In genomic region chr3:105453214-105453950, GRCm38 (mm10) we compare ENCODE assay signal across 8 mouse cellular contexts. TPM values are rescaled to one million over a fixed set of nuclear protein-coding genes. Genes with fewer than 3 reads are reported as not detected.
A peak's percentile ranks its signal among the peaks of the same experiment; 100 is the strongest.
DNase-seq lines count a peak whose midpoint lies in the region; ATAC-seq and TF ChIP-seq lines count a peak whose summit lies in the region.

No protein-coding gene starts in this region.

- ATAC-seq in embryonic facial prominence, embryonic 11.5 days (replicated peaks; ENCODE audit: insufficient number of reproducible peaks, low FRiP score, low TSS enrichment, low read depth): no peak
- no peak for ATAC-seq in hindbrain, embryonic 13.5 days (ENCODE audit: low FRiP score)
- no peak for ATAC-seq in midbrain, embryonic 14.5 days (ENCODE audit: low FRiP score, low TSS enrichment)

- H3K27ac ChIP-seq in kidney, adult 2 months (ENCODE audit: insufficient read depth, low read depth, low read length): no peak overlapping the region
- H3K27ac ChIP-seq in embryonic facial prominence, embryonic 11.5 days (replicated peaks; ENCODE audit: low read depth, low read length): no peak overlapping the region
- peak overlapping the region; percentile 87 for H3K27ac ChIP-seq in hindbrain, embryonic 13.5 days
- H3K27ac ChIP-seq in midbrain, embryonic 14.5 days (replicated peaks; ENCODE audit: low read depth, low read length): peak overlapping the region; percentile 85; the same call in 1 of the 2 replicates

- no peaks in the 10 kb centered on the region for H3K4me1 ChIP-seq in kidney, adult 2 months (ENCODE audit: control insufficient read depth, insufficient read depth, low read length)
- H3K4me1 ChIP-seq in embryonic facial prominence, embryonic 11.5 days (ENCODE audit: control insufficient read depth, insufficient read depth, low read length): peaks cover 3% of the 10 kb centered on the region
- peaks cover 47% of the 10 kb centered on the region for H3K4me1 ChIP-seq in hindbrain, embryonic 13.5 days (replicated peaks)
- H3K4me1 ChIP-seq in midbrain, embryonic 14.5 days (ENCODE audit: control insufficient read depth, insufficient read depth, low read length): peaks cover 23% of the 10 kb centered on the region; the same call in 1 of the 2 replicates

- no peak overlapping the region; the same call in 1 of the 2 replicates for H3K9ac ChIP-seq in embryonic facial prominence, embryonic 11.5 days (replicated peaks; ENCODE audit: low read length)
- peak overlapping the region; percentile 87 for H3K9ac ChIP-seq in hindbrain, embryonic 13.5 days
- peak overlapping the region; percentile 85; the same call in 1 of the 2 replicates for H3K9ac ChIP-seq in midbrain, embryonic 14.5 days (replicated peaks; ENCODE audit: low read length)

- H3K27me3 ChIP-seq in kidney, adult 2 months (replicated peaks; ENCODE audit: control insufficient read depth, insufficient read depth, low read length): peaks cover 1% of the 10 kb centered on the region
- H3K27me3 ChIP-seq in embryonic facial prominence, embryonic 11.5 days (ENCODE audit: control insufficient read depth, insufficient read depth, low read length): peaks cover 36% of the 10 kb centered on the region
- peaks cover 34% of the 10 kb centered on the region for H3K27me3 ChIP-seq in hindbrain, embryonic 13.5 days
- no peaks in the 10 kb centered on the region; the same call in 1 of the 2 replicates for H3K27me3 ChIP-seq in midbrain, embryonic 14.5 days (ENCODE audit: control insufficient read depth, insufficient read depth, low read length)

- H3K36me3 ChIP-seq in kidney, adult 2 months (ENCODE audit: control insufficient read depth, insufficient read depth, low read length): no peaks in the 10 kb centered on the region
- H3K36me3 ChIP-seq in embryonic facial prominence, embryonic 11.5 days (replicated peaks; ENCODE audit: control insufficient read depth, insufficient read depth, low read depth, low read length): no peaks in the 10 kb centered on the region
- no peaks in the 10 kb centered on the region for H3K36me3 ChIP-seq in hindbrain, embryonic 13.5 days
- H3K36me3 ChIP-seq in midbrain, embryonic 14.5 days (ENCODE audit: control insufficient read depth, insufficient read depth, low read length): no peaks in the 10 kb centered on the region

- DNase-seq in kidney, adult 2 months: no peak
- no peak for DNase-seq in kidney, postnatal 14 days
- peak; percentile 14 for DNase-seq in embryonic facial prominence, embryonic 11.5 days (ENCODE audit: low spot score)
- peak; percentile 62 for DNase-seq in midbrain, embryonic 14.5 days
- DNase-seq in layer of hippocampus, adult 18-20 months (ENCODE audit: low spot score in 2 of 2): no peak
- DNase-seq in left cerebral cortex, adult 11 months (ENCODE audit: low spot score): no peak
- DNase-seq in thymus, postnatal 14 days: no peak

- TF ChIP-seq POLR2A in kidney, adult 2 months (IDR thresholded peaks at IDR 0.05; ENCODE audit: low read depth, low read length): no peak

- no peak for TF ChIP-seq CTCF in kidney, adult 2 months (conservative IDR thresholded peaks at IDR 0.05; ENCODE audit: insufficient read depth, insufficient read length, low read depth, low read length)

- peak overlapping the region; percentile 100 for H3K4me2 ChIP-seq in embryonic facial prominence, embryonic 11.5 days (ENCODE audit: low read depth, low read length)
- H3K4me2 ChIP-seq in hindbrain, embryonic 13.5 days: peak overlapping the region; percentile 96
- peak overlapping the region; percentile 94 for H3K4me2 ChIP-seq in midbrain, embryonic 14.5 days (ENCODE audit: low read length)

- 5% methylated on average over 19 of the region's 19 CpGs for WGBS in kidney, adult 2 months
- 2% methylated on average over 19 of the region's 19 CpGs for WGBS in embryonic facial prominence, embryonic 11.5 days
- 2% methylated on average over 19 of the region's 19 CpGs for WGBS in hindbrain, embryonic 13.5 days
- 1% methylated on average over 19 of the region's 19 CpGs for WGBS in midbrain, embryonic 14.5 days

- H3K9me3 ChIP-seq in embryonic facial prominence, embryonic 11.5 days (replicated peaks; ENCODE audit: control insufficient read depth, low read length): no peaks in the 10 kb centered on the region
- no peaks in the 10 kb centered on the region for H3K9me3 ChIP-seq in hindbrain, embryonic 13.5 days
- no peaks in the 10 kb centered on the region for H3K9me3 ChIP-seq in midbrain, embryonic 14.5 days (ENCODE audit: control insufficient read depth, low read length)

- peak overlapping the region; percentile 55 for H3K4me3 ChIP-seq in kidney, adult 2 months (ENCODE audit: insufficient read depth, low read depth, low read length)
- H3K4me3 ChIP-seq in embryonic facial prominence, embryonic 11.5 days (ENCODE audit: low read depth, low read length): peak overlapping the region; percentile 55
- H3K4me3 ChIP-seq in hindbrain, embryonic 13.5 days: peak overlapping the region; percentile 79
- H3K4me3 ChIP-seq in midbrain, embryonic 14.5 days (replicated peaks; ENCODE audit: low read depth, low read length): peak overlapping the region; percentile 66

RNA-seq across cellular contexts. Expression of gene Kcnd3, which starts 1.3 kb away (rescaled TPM):
- 5.0 TPM in 2 replicates for polyA plus RNA-seq in kidney, adult 2 months (2012; rRNA removed)
- 0.53 and 0.59 TPM in 2 replicates for polyA plus RNA-seq in embryonic facial prominence, embryonic 11.5 days (2014; fragmentation: Nextera tagmentation; extraction: Ambion mirVana)
- polyA plus RNA-seq in hindbrain, embryonic 13.5 days (2015; fragmentation: Nextera tagmentation; extraction: Ambion mirVana): 7.1 and 7.9 TPM in 2 replicates
- polyA plus RNA-seq in midbrain, embryonic 14.5 days (2014; fragmentation: Nextera tagmentation; extraction: Ambion mirVana): 13.2 and 15.9 TPM in 2 replicates
- total RNA-seq in layer of hippocampus, adult 18-20 months (2021): 10 to 100 TPM; 61.6 to 63.9 TPM

Comparison
In these comparisons a context has a peak if more than half of its experiments do, and no peak if none do; other contexts are left out.
1. DNase-seq: peak in embryonic facial prominence, embryonic 11.5 days (single experiment) and midbrain, embryonic 14.5 days (single experiment); none in kidney, adult 2 months (single experiment), kidney, postnatal 14 days (single experiment), layer of hippocampus, adult 18-20 months (0 of 2), left cerebral cortex, adult 11 months (single experiment) and thymus, postnatal 14 days (single experiment).
2. H3K27ac ChIP-seq: peak in hindbrain, embryonic 13.5 days (single experiment) and midbrain, embryonic 14.5 days (single experiment); none in kidney, adult 2 months (single experiment) and embryonic facial prominence, embryonic 11.5 days (single experiment).
3. Peak in every context shown above with its lines, with median percentiles within 50 percentile points of each other: H3K4me3 ChIP-seq and H3K4me2 ChIP-seq.